Mouse (Mus musculus): Measurements from ENCODE around the gene Ppcs. TPM values are rescaled to one million over a fixed set of nuclear protein-coding genes. Genes with fewer than 3 reads are reported as not detected.

The Ppcs gene
- polyA plus RNA-seq (2017; shearing (Covaris generic)): 11.3 TPM

GRCm38 (mm10) chr4:119422294-119422964 is at the start of gene Ppcs, which contains the start of gene Zmynd12:
TSS of gene Ppcs (minus strand) at chr4:119422420.
TSS of gene Zmynd12 (plus strand) at chr4:119422814.

GRCm38 (mm10) chr4:119415072-119415753 is 7.0 kb downstream of the Ppcs start, which contains the start of gene Ccdc30:
TSS of gene Ccdc30 (minus strand) at chr4:119415521.

Other genes starting within 250 kb of the Ppcs start
- 0.81 TPM for gene Zfp691, start 248.2 kb downstream of the Ppcs start, polyA plus RNA-seq (2017; shearing (Covaris generic))
- gene Ermap, start 232.4 kb downstream of the Ppcs start, polyA plus RNA-seq (2017; shearing (Covaris generic)): 0.97 TPM
- 30.4 TPM for gene Svbp, start 227.1 kb downstream of the Ppcs start, polyA plus RNA-seq (2017; shearing (Covaris generic))
- gene Tmem269, start 204.2 kb downstream of the Ppcs start, polyA plus RNA-seq (2017; shearing (Covaris generic)): 0.30 TPM
- 10.7 TPM for gene AU022252, start 189.7 kb downstream of the Ppcs start, polyA plus RNA-seq (2017; shearing (Covaris generic))
- 2.7 TPM for gene P3h1, start 189.5 kb downstream of the Ppcs start, polyA plus RNA-seq (2017; shearing (Covaris generic))
- not detected for gene Cldn19, start 167.0 kb downstream of the Ppcs start, polyA plus RNA-seq (2017; shearing (Covaris generic))
- 441 TPM for gene Ybx1, start 127.8 kb downstream of the Ppcs start, polyA plus RNA-seq (2017; shearing (Covaris generic))
- gene Ppih, start 101.9 kb downstream of the Ppcs start, polyA plus RNA-seq (2017; shearing (Covaris generic)): 21.9 TPM
- 1.6 TPM for gene Ccdc30, start 6.9 kb downstream of the Ppcs start, polyA plus RNA-seq (2017; shearing (Covaris generic))
- gene Zmynd12, start 394 bp upstream of the Ppcs start, polyA plus RNA-seq (2017; shearing (Covaris generic)): not detected
- 1.4 TPM for gene Rimkla, start 70.2 kb upstream of the Ppcs start, polyA plus RNA-seq (2017; shearing (Covaris generic))
- 57.3 TPM for gene Foxj3, start 114.6 kb upstream of the Ppcs start, polyA plus RNA-seq (2017; shearing (Covaris generic))
- 2.1 TPM for gene Frg2f1, start 117.1 kb upstream of the Ppcs start, polyA plus RNA-seq (2017; shearing (Covaris generic))
- gene Guca2a, start 215.3 kb upstream of the Ppcs start, polyA plus RNA-seq (2017; shearing (Covaris generic)): not detected
- gene Guca2b, start 236.5 kb upstream of the Ppcs start, polyA plus RNA-seq (2017; shearing (Covaris generic)): not detected